Mouse (Mus musculus) heart, embryonic 16.5 days (tissue): ENCODE results near the gene Fcrl1. TPM values are rescaled to one million over a fixed set of nuclear protein-coding genes. Genes with fewer than 3 reads are reported as not detected.

ENCODE experiments used
- ATAC-seq: fragments of 200-750 bp; cut with Nextera tagmentation; replicated peaks from 2 replicates; pipeline ENCODE4 v1.8.0; 2017; ENCODE audit warnings: moderate number of reproducible peaks; ENCODE audit not compliant: insufficient read depth, low FRiP score; ENCODE audit errors: extremely low read depth
- H3K27ac ChIP-seq: fragments of 300-500 bp; sonication (generic); 2 replicates; pipeline ENCODE4 v1.5.1; 2014; ENCODE audit warnings: mild to moderate bottlenecking, low read length, control low read depth, moderate library complexity
- H3K27me3 ChIP-seq: fragments of 300-500 bp; sonication (generic); 2 replicates; pipeline ENCODE4 v1.6.1; 2014; ENCODE audit warnings: low read length, mixed read lengths; ENCODE audit not compliant: control insufficient read depth, insufficient read depth
- H3K36me3 ChIP-seq: fragments of 300-500 bp; sonication (generic); 2 replicates; pipeline ENCODE4 v1.6.1; 2014; ENCODE audit not compliant: control insufficient read depth, insufficient read depth
- H3K4me1 ChIP-seq: fragments of 300-500 bp; sonication (generic); 2 replicates; pipeline ENCODE4 v1.6.1; 2014; ENCODE audit warnings: low read length, mixed read lengths; ENCODE audit not compliant: control insufficient read depth, insufficient read depth
- H3K4me2 ChIP-seq: fragments of 300-500 bp; sonication (generic); 2 replicates; pipeline ENCODE4 v1.6.1; 2014; ENCODE audit warnings: low read depth, mild to moderate bottlenecking, control low read depth, low read length
- H3K4me3 ChIP-seq: fragments of 300-500 bp; sonication (generic); 2 replicates; pipeline ENCODE4 v1.5.1; 2014; ENCODE audit warnings: mild to moderate bottlenecking, control low read depth, low read length
- H3K9ac ChIP-seq: fragments of 300-500 bp; sonication (generic); 2 replicates; pipeline ENCODE4 v1.6.1; 2014; ENCODE audit warnings: low read length, control low read depth
- H3K9me3 ChIP-seq: fragments of 300-500 bp; sonication (generic); replicated peaks from 2 replicates; pipeline ENCODE4 v1.6.1; 2016; ENCODE audit warnings: low read length; ENCODE audit not compliant: control insufficient read depth
- WGBS: fragments of 180-500 bp; shearing (Covaris S2); extraction: QIAGEN DNeasy Blood & Tissue Kit; methylation state at CpG from one replicate; pipeline ENCODE4 v1.1.7; 2014; 5-methylcytosine and 5-hydroxymethylcytosine counted together
- polyA plus RNA-seq: library from polyadenylated mRNA; unstranded; fragments of >200 nt; fragmentation: Nextera tagmentation; extraction: Ambion mirVana; gene quantifications from 2 replicates; pipeline ENCODE4 v1.2.1, GENCODE M21; 2015

The Fcrl1 gene
- polyA plus RNA-seq, 1 experiment from 2014 or later = 0.25 TPM

- 53% methylated on average over 6 of the region's 6 CpGs for WGBS
- ATAC-seq = no peak
- Histone ChIP-seq H3K27ac (no peak overlapping the region), H3K9ac (no peak overlapping the region), H3K9me3 (no peaks in the 10 kb centered on the region), H3K36me3 (no peaks in the 10 kb centered on the region), H3K4me2 (no peak overlapping the region), H3K27me3 (no peaks in the 10 kb centered on the region), H3K4me1 (no peaks in the 10 kb centered on the region), H3K4me3 (no peak overlapping the region)
Observed at GRCm38 (mm10) chr3:87443968-87444367, 67.8 kb downstream of the Fcrl1 start.

Other genes with a start within 250 kb of the Fcrl1 start
- gene Kirrel, start 201.6 kb upstream of the Fcrl1 start, polyA plus RNA-seq = 7.6 and 10.2 TPM in 2 replicates
- 4.5 and 5.1 TPM in 2 replicates for gene Fcrls, start 112.6 kb upstream of the Fcrl1 start, polyA plus RNA-seq
- 0.22 and 0.25 TPM in 2 replicates for gene Cd5l, start 18.5 kb upstream of the Fcrl1 start, polyA plus RNA-seq
- not detected in 2 replicates for gene Fcrl5, start 59.4 kb downstream of the Fcrl1 start, polyA plus RNA-seq
- gene Etv3, start 149.0 kb downstream of the Fcrl1 start, polyA plus RNA-seq = 11.5 and 11.8 TPM in 2 replicates
- 7.6 and 10.0 TPM in 2 replicates for gene Arhgef11, start 241.2 kb downstream of the Fcrl1 start, polyA plus RNA-seq